Comparison of ENCODE assay signal across 18 mouse cellular contexts in the genomic region with DNA sequence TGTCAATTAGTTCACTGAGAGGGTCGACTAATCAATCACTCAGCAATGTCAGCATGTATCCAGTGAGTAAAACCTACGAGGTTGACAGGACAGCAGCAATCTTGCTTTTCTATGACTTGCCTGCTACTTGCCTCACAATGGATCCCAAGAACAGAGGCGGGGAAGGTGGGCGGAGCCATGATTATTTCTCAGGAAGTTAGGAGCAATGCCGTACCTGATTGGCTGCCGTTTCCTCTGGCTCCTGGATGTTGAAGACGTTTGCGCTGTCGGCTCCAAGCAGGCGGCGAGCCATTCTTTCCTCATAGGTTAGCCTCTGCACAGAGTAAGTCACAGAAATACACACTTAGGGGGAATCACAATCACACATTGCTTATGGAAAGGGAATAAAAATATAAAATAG. TPM values are rescaled to one million over a fixed set of nuclear protein-coding genes. Genes with fewer than 3 reads are reported as not detected.
DNase-seq lines count a peak whose midpoint lies in the region; ATAC-seq and TF ChIP-seq lines count a peak whose summit lies in the region.
"Had no signal": no experiment of that assay in that cellular context is flagged by ENCODE, and none has a peak within 500 bp of the region (broad histone marks: within the 10 kb centered on the region; RNA-seq: fewer than 3 reads in every experiment).

No protein-coding gene starts in this region.

- no peak overlapping the region for H3K9ac ChIP-seq in hindbrain, embryonic 16.5 days (ENCODE audit: low read depth, low read length)
- H3K9ac ChIP-seq: liver, embryonic 15.5 days had no signal

- H3K36me3 ChIP-seq in hindbrain, embryonic 16.5 days (ENCODE audit: control insufficient read depth, insufficient read depth, low read length) = no peaks in the 10 kb centered on the region

- TF ChIP-seq CTCF in brain, embryonic 14.5 days (IDR thresholded peaks at IDR 0.05; ENCODE audit: borderline replicate concordance, extremely low read depth, insufficient read depth, insufficient read length) = no peak

- no peak for TF ChIP-seq POLR2A in brain, embryonic 14.5 days (IDR thresholded peaks at IDR 0.05; ENCODE audit: borderline replicate concordance, extremely low read depth, insufficient read depth, insufficient read length, poor library complexity, severe bottlenecking)

- H3K4me2 ChIP-seq in hindbrain, embryonic 16.5 days (ENCODE audit: low read length) = no peak overlapping the region
- H3K4me2 ChIP-seq: heart, embryonic 11.5 days; liver, embryonic 15.5 days had no signal

- H3K4me3 ChIP-seq in hindbrain, embryonic 16.5 days (ENCODE audit: low read length) = no peak overlapping the region
- H3K4me3 ChIP-seq: erythroblast, embryonic 14.5 days; liver, embryonic 15.5 days had no signal

- peak; percentile 25 for DNase-seq in lung, postnatal 10 days
- no peak for DNase-seq in lung, postnatal 14 days
- peak; percentile 92 for DNase-seq in ES-CJ7 (ENCODE audit: low read depth, low spot score)
- peak; percentile 44 for DNase-seq in brain, embryonic 14.5 days (ENCODE audit: low read depth)
- no peak for DNase-seq in thymus, postnatal 14 days
- DNase-seq: adrenal gland, postnatal 10 days; cerebellum, adult 9-10 months; gastrocnemius, postnatal 36 days; kidney, adult 2 months; layer of hippocampus, adult 9-11 months had no signal

- H3K4me1 ChIP-seq in hindbrain, embryonic 16.5 days (ENCODE audit: control insufficient read depth, insufficient read depth, low read depth, low read length) = no peaks in the 10 kb centered on the region
- H3K4me1 ChIP-seq: liver, embryonic 15.5 days had no signal

- ATAC-seq in hindbrain, embryonic 16.5 days = peak; percentile 72
- ATAC-seq in granulocyte monocyte progenitor cell, adult 5-6 weeks (replicated peaks; ENCODE audit: poor library complexity, severe bottlenecking) = no peak
- ATAC-seq: forebrain, embryonic 14.5 days; lung, postnatal 0 days had no signal

- 69% methylated on average over 11 of the region's 11 CpGs for WGBS in hindbrain, embryonic 16.5 days

- H3K27ac ChIP-seq in hindbrain, embryonic 16.5 days (ENCODE audit: low read depth, low read length) = no peak overlapping the region
- H3K27ac ChIP-seq: liver, embryonic 15.5 days had no signal

- H3K9me3 ChIP-seq in hindbrain, embryonic 16.5 days (ENCODE audit: control insufficient read depth, low read length) = no peaks in the 10 kb centered on the region
- H3K9me3 ChIP-seq: liver, embryonic 15.5 days; megakaryocyte, embryonic 14.5 days had no signal

- no peaks in the 10 kb centered on the region for H3K27me3 ChIP-seq in hindbrain, embryonic 16.5 days (replicated peaks; ENCODE audit: control insufficient read depth, insufficient read depth, low read length)
- H3K27me3 ChIP-seq: liver, embryonic 15.5 days had no signal

RNA-seq across cellular contexts. Expression of gene Cbr4, which starts 47.9 kb away (rescaled TPM):
- polyA plus RNA-seq in brain, embryonic 14.5 days (2012; rRNA removed) = 10.2 and 11.7 TPM in 2 replicates
- 19.7 and 21.1 TPM in 2 replicates for polyA plus RNA-seq in hindbrain, embryonic 16.5 days (2015; fragmentation: Nextera tagmentation; extraction: Ambion mirVana)
- total RNA-seq in granulocyte monocyte progenitor cell, adult 5-6 weeks (2014; fragmentation: Nextera tagmentation) = 17.5 and 31.4 TPM in 2 replicates
- 42.6 and 78.3 TPM in 2 replicates for total RNA-seq in granulocyte monocyte progenitor cell, adult 5-6 weeks (2017)

Comparison
In these comparisons a context has a peak if more than half of its experiments do, and no peak if none do; other contexts are left out.
1. DNase-seq: peak in lung, postnatal 10 days (single experiment), ES-CJ7 (single experiment) and brain, embryonic 14.5 days (single experiment); none in lung, postnatal 14 days (single experiment) and thymus, postnatal 14 days (single experiment).